Mouse (Mus musculus) cerebellum, postnatal 4 days (tissue): ENCODE measurements around the gene Rgmb.
A peak's percentile ranks its signal among the peaks of the same experiment; 100 is the strongest.

Experiments
- DNase-seq, 2 experiments: peaks; one replicate each; pipeline ENCODE4 v3.0.0; 2022; ENCODE audit warnings: low spot score in 2 of 2, mixed read lengths in 1 of 2

The Rgmb gene

GRCm38 (mm10) chr17:15830766-15831644 lies at the start of gene Rgmb:
Gene Rgmb, minus strand, starts transcription at chr17:15831039.
- peak in 1 of 2 experiments; percentile 44 for DNase-seq

- DNase-seq, result no peak
These were observed 43.9 kb upstream of the Rgmb start for GRCm38 (mm10) chr17:15874765-15875164.

- DNase-seq, result no peak
These were observed 41.3 kb upstream of the Rgmb start for GRCm38 (mm10) chr17:15872093-15872492.

GRCm38 (mm10) chr17:15865249-15865648 lies 34.4 kb upstream of the Rgmb start:
- no peak for DNase-seq

- peak in 1 of 2 experiments; percentile 4 for DNase-seq
These were observed 31.5 kb upstream of the Rgmb start for GRCm38 (mm10) chr17:15862355-15862754.

GRCm38 (mm10) chr17:15853121-15853520 lies 22.3 kb upstream of the Rgmb start:
- no peak for DNase-seq

- no peak for DNase-seq
These were observed 19.7 kb upstream of the Rgmb start for GRCm38 (mm10) chr17:15850544-15850943.

- DNase-seq, result no peak
These were observed 10.6 kb upstream of the Rgmb start for GRCm38 (mm10) chr17:15841425-15841824.

- DNase-seq, result no peak
These were observed 1.6 kb upstream of the Rgmb start for GRCm38 (mm10) chr17:15832398-15832797.

GRCm38 (mm10) chr17:15831810-15832209 lies 971 bp upstream of the Rgmb start:
- peak in 1 of 2 experiments; percentile 45 for DNase-seq

- DNase-seq, result no peak
These were observed 571 bp downstream of the Rgmb start for GRCm38 (mm10) chr17:15830171-15830765.

- no peak for DNase-seq
These were observed 1.4 kb downstream of the Rgmb start for GRCm38 (mm10) chr17:15829198-15830170.

GRCm38 (mm10) chr17:15828131-15828917 lies 2.5 kb downstream of the Rgmb start:
- DNase-seq, result no peak

- DNase-seq, result peak in 1 of 2 experiments; percentile 28
These were observed 3.9 kb downstream of the Rgmb start for GRCm38 (mm10) chr17:15826928-15827327.

- DNase-seq, result peak; percentile 97 to 98
These were observed 4.4 kb downstream of the Rgmb start for GRCm38 (mm10) chr17:15826444-15826909.

GRCm38 (mm10) chr17:15825481-15826396 lies 5.1 kb downstream of the Rgmb start:
- peak in 1 of 2 experiments; percentile 42 for DNase-seq

- DNase-seq, result no peak
These were observed 6.0 kb downstream of the Rgmb start for GRCm38 (mm10) chr17:15824854-15825253.

- no peak for DNase-seq
These were observed 6.5 kb downstream of the Rgmb start for GRCm38 (mm10) chr17:15824337-15824736.

- no peak for DNase-seq
These were observed 7.0 kb downstream of the Rgmb start for GRCm38 (mm10) chr17:15823838-15824237.

- DNase-seq, result no peak
These were observed 7.6 kb downstream of the Rgmb start for GRCm38 (mm10) chr17:15823215-15823614.
